Mouse (Mus musculus) midbrain, embryonic 11.5 days (tissue): ENCODE data around the gene Nobox. TPM values are rescaled to one million over a fixed set of nuclear protein-coding genes. Genes with fewer than 3 reads are reported as not detected.

Experiments used
- ATAC-seq: fragments of 200-750 bp; cut with Nextera tagmentation; 2 replicates; pipeline ENCODE4 v1.8.0; 2017; ENCODE audit warnings: moderate TSS enrichment, moderate library complexity; ENCODE audit not compliant: low FRiP score
- DNase-seq: peaks from one replicate; pipeline ENCODE4 v3.0.0; 2015; ENCODE audit warnings: low spot score; ENCODE audit errors: missing footprints
- H3K27ac ChIP-seq: fragments of 300-500 bp; sonication (generic); 2 replicates; pipeline ENCODE4 v1.5.1; 2014; ENCODE audit warnings: low read depth, low read length
- H3K27me3 ChIP-seq: fragments of 300-500 bp; sonication (generic); 2 replicates; pipeline ENCODE4 v1.6.1; 2014; ENCODE audit warnings: mild to moderate bottlenecking, low read length, moderate library complexity, mixed read lengths; ENCODE audit not compliant: control insufficient read depth, insufficient read depth
- H3K36me3 ChIP-seq: fragments of 300-500 bp; sonication (generic); 2 replicates; pipeline ENCODE4 v1.6.1; 2014; ENCODE audit warnings: mild to moderate bottlenecking, low read length, moderate library complexity, mixed read lengths; ENCODE audit not compliant: control insufficient read depth, insufficient read depth
- H3K4me1 ChIP-seq: fragments of 300-500 bp; sonication (generic); 2 replicates; pipeline ENCODE4 v1.6.1; 2014; ENCODE audit warnings: low read length; ENCODE audit not compliant: control insufficient read depth, insufficient read depth
- H3K4me2 ChIP-seq: fragments of 300-500 bp; sonication (generic); 2 replicates; pipeline ENCODE4 v1.6.1; 2014; ENCODE audit warnings: mild to moderate bottlenecking, moderate library complexity
- H3K4me3 ChIP-seq: fragments of 300-500 bp; sonication (generic); 2 replicates; pipeline ENCODE4 v1.5.1; 2014; ENCODE audit warnings: low read depth, low read length
- H3K9ac ChIP-seq: fragments of 300-500 bp; sonication (generic); 2 replicates; pipeline ENCODE4 v1.6.1; 2014; ENCODE audit warnings: low read length
- H3K9me3 ChIP-seq: fragments of 300-500 bp; sonication (generic); 2 replicates; pipeline ENCODE4 v1.6.1; 2016; ENCODE audit warnings: low read length; ENCODE audit not compliant: control insufficient read depth
- WGBS: fragments of 180-500 bp; shearing (Covaris S2); extraction: QIAGEN DNeasy Blood & Tissue Kit; methylation state at CpG from one replicate; pipeline ENCODE4 v1.1.7; 2014; 5-methylcytosine and 5-hydroxymethylcytosine counted together
- polyA plus RNA-seq: library from polyadenylated mRNA; unstranded; fragments of >200 nt; fragmentation: Nextera tagmentation; extraction: Ambion mirVana; gene quantifications from 2 replicates; pipeline ENCODE4 v1.2.1, GENCODE M21; 2014

Gene Nobox
- polyA plus RNA-seq, result not detected in 2 replicates

- H3K9me3 ChIP-seq, result no peaks in the 10 kb centered on the region
- ATAC-seq (no peak), DNase-seq (no peak)
- H3K27ac ChIP-seq, result no peak within 1 kb of the TSS
- H3K36me3 ChIP-seq, result no peaks in the 10 kb centered on the region
- H3K9ac ChIP-seq, result no peak within 1 kb of the TSS
- H3K4me1 ChIP-seq, result no peaks in the 10 kb centered on the region
- H3K4me3 ChIP-seq, result no peak within 1 kb of the TSS
- no peaks in the 10 kb centered on the region for H3K27me3 ChIP-seq
- 56% methylated on average over 16 of the region's 16 CpGs for WGBS
- H3K4me2 ChIP-seq, result no peak within 1 kb of the TSS
These were observed at the start of gene Nobox for GRCm38 (mm10) chr6:43309454-43309853. Nobox (minus strand) TSS chr6:43309554.

GRCm38 (mm10) chr6:43354562-43355241, 45.3 kb upstream of the Nobox start:
- Histone ChIP-seq H3K9me3 (no peaks in the 10 kb centered on the region), H3K4me2 (no peak overlapping the region), H3K27ac (no peak overlapping the region), H3K4me1 (no peaks in the 10 kb centered on the region), H3K36me3 (no peaks in the 10 kb centered on the region), H3K9ac (no peak overlapping the region), H3K4me3 (no peak overlapping the region), H3K27me3 (no peaks in the 10 kb centered on the region)
- WGBS, result 70% methylated on average over 9 of the region's 9 CpGs
- ATAC-seq, result no peak
- DNase-seq, result no peak

- no peaks in the 10 kb centered on the region for H3K9me3 ChIP-seq
- no peak overlapping the region for H3K4me3 ChIP-seq
- no peak overlapping the region for H3K4me2 ChIP-seq
- ATAC-seq (no peak), DNase-seq (no peak)
- WGBS, result 92% methylated on average over 4 of the region's 4 CpGs
- H3K36me3 ChIP-seq, result no peaks in the 10 kb centered on the region
- no peak overlapping the region for H3K27ac ChIP-seq
- H3K9ac ChIP-seq, result no peak overlapping the region
- H3K27me3 ChIP-seq, result no peaks in the 10 kb centered on the region
- H3K4me1 ChIP-seq, result no peaks in the 10 kb centered on the region
These were observed 44.1 kb upstream of the Nobox start for GRCm38 (mm10) chr6:43353446-43353845.

GRCm38 (mm10) chr6:43349083-43349482, 39.7 kb upstream of the Nobox start:
- H3K9ac ChIP-seq, result no peak overlapping the region
- H3K27ac ChIP-seq, result no peak overlapping the region
- no peak overlapping the region for H3K4me2 ChIP-seq
- DNase-seq (no peak), ATAC-seq (no peak)
- H3K4me3 ChIP-seq, result no peak overlapping the region
- no peaks in the 10 kb centered on the region for H3K27me3 ChIP-seq
- no peaks in the 10 kb centered on the region for H3K4me1 ChIP-seq
- H3K36me3 ChIP-seq, result no peaks in the 10 kb centered on the region
- 74% methylated on average over 4 of the region's 4 CpGs for WGBS
- no peaks in the 10 kb centered on the region for H3K9me3 ChIP-seq

GRCm38 (mm10) chr6:43347637-43348036, 38.3 kb upstream of the Nobox start:
- no peaks in the 10 kb centered on the region for H3K9me3 ChIP-seq
- 95% methylated on average over 1 of the region's 1 CpGs for WGBS
- H3K27ac ChIP-seq, result no peak overlapping the region
- H3K27me3 ChIP-seq, result no peaks in the 10 kb centered on the region
- H3K4me2 ChIP-seq, result no peak overlapping the region
- H3K4me3 ChIP-seq, result no peak overlapping the region
- no peak for DNase-seq
- no peaks in the 10 kb centered on the region for H3K4me1 ChIP-seq
- H3K9ac ChIP-seq, result no peak overlapping the region
- no peaks in the 10 kb centered on the region for H3K36me3 ChIP-seq
- ATAC-seq, result no peak

- ATAC-seq (no peak), DNase-seq (no peak)
- H3K4me1 ChIP-seq, result no peaks in the 10 kb centered on the region
- H3K9me3 ChIP-seq, result no peaks in the 10 kb centered on the region
- no peaks in the 10 kb centered on the region for H3K36me3 ChIP-seq
- H3K9ac ChIP-seq, result no peak overlapping the region
- no peak overlapping the region for H3K4me2 ChIP-seq
- WGBS, result 90% methylated on average over 1 of the region's 1 CpGs
- H3K4me3 ChIP-seq, result no peak overlapping the region
- no peaks in the 10 kb centered on the region for H3K27me3 ChIP-seq
- H3K27ac ChIP-seq, result no peak overlapping the region
These were observed 33.7 kb upstream of the Nobox start for GRCm38 (mm10) chr6:43343006-43343405.

GRCm38 (mm10) chr6:43342386-43342785, 33.0 kb upstream of the Nobox start:
- WGBS, result 82% methylated on average over 2 of the region's 2 CpGs
- Histone ChIP-seq H3K4me3 (no peak overlapping the region), H3K36me3 (no peaks in the 10 kb centered on the region), H3K27ac (no peak overlapping the region), H3K9ac (no peak overlapping the region), H3K4me1 (no peaks in the 10 kb centered on the region), H3K9me3 (no peaks in the 10 kb centered on the region), H3K4me2 (no peak overlapping the region), H3K27me3 (no peaks in the 10 kb centered on the region)
- ATAC-seq (no peak), DNase-seq (no peak)

GRCm38 (mm10) chr6:43338804-43339203, 29.4 kb upstream of the Nobox start:
- DNase-seq, result no peak
- H3K27me3 ChIP-seq, result no peaks in the 10 kb centered on the region
- no peak overlapping the region for H3K4me3 ChIP-seq
- WGBS, result 68% methylated on average over 2 of the region's 2 CpGs
- no peak overlapping the region for H3K27ac ChIP-seq
- no peak for ATAC-seq
- no peak overlapping the region for H3K9ac ChIP-seq
- H3K4me2 ChIP-seq, result no peak overlapping the region
- no peaks in the 10 kb centered on the region for H3K36me3 ChIP-seq
- H3K9me3 ChIP-seq, result no peaks in the 10 kb centered on the region
- no peaks in the 10 kb centered on the region for H3K4me1 ChIP-seq

GRCm38 (mm10) chr6:43337491-43337961, 28.2 kb upstream of the Nobox start:
- DNase-seq (no peak), ATAC-seq (no peak)

More at GRCm38 (mm10) chr6:43337491-43337961, 28.2 kb upstream of the Nobox start:
- Histone ChIP-seq H3K4me3 (no peak overlapping the region), H3K27ac (no peak overlapping the region), H3K4me2 (no peak overlapping the region), H3K36me3 (no peaks in the 10 kb centered on the region), H3K9me3 (no peaks in the 10 kb centered on the region), H3K4me1 (no peaks in the 10 kb centered on the region), H3K27me3 (no peaks in the 10 kb centered on the region), H3K9ac (no peak overlapping the region)
- 60% methylated on average over 10 of the region's 10 CpGs for WGBS
